Mouse (Mus musculus) CH12.LX (cell line): ENCODE measurements around the gene Mroh8. TPM values are rescaled to one million over a fixed set of nuclear protein-coding genes. Genes with fewer than 3 reads are reported as not detected.

ENCODE experiments used
- DNase-seq: peaks from one replicate; pipeline ENCODE4 v3.0.0-alpha.2; 2013; ENCODE audit errors: extremely low read depth
- H3K27ac ChIP-seq: 2 replicates; pipeline ENCODE4 v1.5.1; 2012; ENCODE audit warnings: low read depth, mild to moderate bottlenecking, control low read depth, moderate library complexity; ENCODE audit not compliant: insufficient read depth
- H3K27me3 ChIP-seq: replicated peaks from 2 replicates; pipeline ENCODE3; 2012; ENCODE audit warnings: inconsistent platforms
- H3K36me3 ChIP-seq, 2 experiments: replicated peaks in 1 of 2; 2 replicates each; pipeline versions ENCODE3 to v1.6.1; 2012; ENCODE audit warnings: inconsistent platforms in 1 of 2, low read length in 1 of 2, mild to moderate bottlenecking in 1 of 2, mixed read lengths in 1 of 2, moderate library complexity in 1 of 2; ENCODE audit not compliant: control insufficient read depth in 1 of 2, insufficient read depth in 1 of 2
- H3K4me1 ChIP-seq, 2 experiments: 2 replicates each; pipeline ENCODE4 v1.6.1; 2012; ENCODE audit warnings: inconsistent platforms in 1 of 2, moderate library complexity in 1 of 2; ENCODE audit not compliant: insufficient read depth in 2 of 2, control insufficient read depth in 1 of 2
- H3K4me2 ChIP-seq: 2 replicates; pipeline ENCODE4 v1.6.1; 2012; ENCODE audit warnings: low read depth, mild to moderate bottlenecking, control low read depth; ENCODE audit not compliant: poor library complexity, insufficient read depth, severe bottlenecking
- H3K4me3 ChIP-seq, 3 experiments: fragments of 150-350 bp in 1 of 3; sonication (generic) in 1 of 3; replicated peaks in 1 of 3; 2 replicates each; pipeline versions ENCODE3 to v1.5.1; 2011 to 2012; ENCODE audit warnings: low read depth in 2 of 3, low read length in 2 of 3, mild to moderate bottlenecking in 2 of 3, moderate library complexity in 2 of 3, control low read depth in 1 of 3, improper control_type of control experiment in 1 of 3, inconsistent platforms in 1 of 3, mixed read lengths in 1 of 3; ENCODE audit not compliant: poor library complexity in 1 of 3
- H3K79me2 ChIP-seq: replicated peaks from 2 replicates; pipeline ENCODE4 v1.6.1; 2012; ENCODE audit warnings: mild to moderate bottlenecking, moderate library complexity; ENCODE audit not compliant: control insufficient read depth, poor library complexity, insufficient read depth, severe bottlenecking; ENCODE audit errors: extremely low read depth
- H3K9ac ChIP-seq: 2 replicates; pipeline ENCODE4 v1.6.1; 2012; ENCODE audit warnings: low read depth, mild to moderate bottlenecking, control low read depth, moderate library complexity; ENCODE audit not compliant: insufficient read depth
- H3K9me3 ChIP-seq: replicated peaks from 2 replicates; pipeline ENCODE3; 2012; ENCODE audit warnings: low read length, inconsistent platforms, mixed read lengths
- CHD2 ChIP-seq: IDR thresholded peaks from 2 replicates; pipeline ENCODE4 v1.6.1; 2011; ENCODE audit warnings: low read length, improper control_type of control experiment
- CTCF ChIP-seq, 2 experiments: IDR thresholded peaks in 1 of 2; conservative IDR thresholded peaks in 1 of 2; 2 replicates each; pipeline ENCODE4 v1.5.1; 2011 to 2012; ENCODE audit warnings: low read depth in 2 of 2, low read length in 2 of 2, improper control_type of control experiment in 1 of 2, inconsistent platforms in 1 of 2, mild to moderate bottlenecking in 1 of 2, moderate library complexity in 1 of 2
- E2F4 ChIP-seq: IDR thresholded peaks from 2 replicates; pipeline ENCODE4 v1.6.1; 2011; ENCODE audit warnings: low read depth, low read length, improper control_type of control experiment; ENCODE audit not compliant: insufficient replicate concordance
- ELF1 ChIP-seq: IDR thresholded peaks from 2 replicates; pipeline ENCODE4 v1.6.1; 2014; ENCODE audit warnings: low read depth, mild to moderate bottlenecking, inconsistent platforms, low read length, improper control_type of control experiment
- ETS1 ChIP-seq: conservative IDR thresholded peaks from 2 replicates; pipeline ENCODE4 v1.6.1; 2012; ENCODE audit warnings: low read depth, mild to moderate bottlenecking, inconsistent platforms, low read length, improper control_type of control experiment, moderate library complexity
- IRF4 ChIP-seq: IDR thresholded peaks from 2 replicates; pipeline ENCODE4 v1.6.1; 2014; ENCODE audit warnings: low read depth, mild to moderate bottlenecking, inconsistent platforms, low read length, improper control_type of control experiment
- JUN ChIP-seq: IDR thresholded peaks from 2 replicates; pipeline ENCODE4 v1.6.1; 2011; ENCODE audit warnings: low read depth, mild to moderate bottlenecking, low read length, improper control_type of control experiment, moderate library complexity; ENCODE audit not compliant: insufficient read depth
- JUND ChIP-seq: conservative IDR thresholded peaks from 2 replicates; pipeline ENCODE4 v1.6.1; 2011; ENCODE audit warnings: low read depth, low read length, improper control_type of control experiment
- KAT2A ChIP-seq: IDR thresholded peaks from 2 replicates; pipeline ENCODE4 v1.6.1; 2012; ENCODE audit warnings: low read length, improper control_type of control experiment, inconsistent platforms; ENCODE audit not compliant: insufficient replicate concordance
- MAFK ChIP-seq: IDR thresholded peaks from 2 replicates; pipeline ENCODE4 v1.6.1; 2011; ENCODE audit warnings: low read length, improper control_type of control experiment; ENCODE audit not compliant: insufficient replicate concordance
- MAX ChIP-seq: IDR thresholded peaks from 2 replicates; pipeline ENCODE4 v1.6.1; 2011; ENCODE audit warnings: low read length, improper control_type of control experiment
- MAZ ChIP-seq: IDR thresholded peaks from 2 replicates; pipeline ENCODE4 v1.6.1; 2012; ENCODE audit warnings: low read depth, mild to moderate bottlenecking, inconsistent platforms, low read length, improper control_type of control experiment, moderate library complexity
- MYC ChIP-seq: IDR thresholded peaks from 2 replicates; pipeline ENCODE4 v1.6.1; 2011; ENCODE audit warnings: low read depth, mild to moderate bottlenecking, improper control_type of control experiment, low read length
- PAX5 ChIP-seq: IDR thresholded peaks from 2 replicates; pipeline ENCODE4 v1.6.1; 2012; ENCODE audit warnings: low read length, inconsistent platforms, mixed read lengths
- POLR2AphosphoS2 ChIP-seq: IDR thresholded peaks from 2 replicates; pipeline ENCODE4 v1.6.1; 2011; ENCODE audit warnings: low read depth, low read length, improper control_type of control experiment
- RCOR1 ChIP-seq: conservative IDR thresholded peaks from 2 replicates; pipeline ENCODE4 v1.6.1; 2012; ENCODE audit warnings: low read depth, mild to moderate bottlenecking, inconsistent platforms, low read length, improper control_type of control experiment
- SIN3A ChIP-seq: IDR thresholded peaks from 2 replicates; pipeline ENCODE4 v1.6.1; 2012; ENCODE audit warnings: low read length, improper control_type of control experiment, inconsistent platforms
- SMC3 ChIP-seq: IDR thresholded peaks from 2 replicates; pipeline ENCODE4 v1.6.1; 2011; ENCODE audit warnings: low read depth, low read length, improper control_type of control experiment
- ZC3H11A ChIP-seq: IDR thresholded peaks from 2 replicates; pipeline ENCODE4 v1.6.1; 2012; ENCODE audit warnings: low read depth, mild to moderate bottlenecking, inconsistent platforms, low read length, improper control_type of control experiment
- ZKSCAN1 ChIP-seq: IDR thresholded peaks from 2 replicates; pipeline ENCODE4 v1.6.1; 2012; ENCODE audit warnings: low read depth, inconsistent platforms, low read length, improper control_type of control experiment, borderline replicate concordance
- ZMIZ1 ChIP-seq: IDR thresholded peaks from 2 replicates; pipeline ENCODE4 v1.6.1; 2012; ENCODE audit warnings: low read depth, mild to moderate bottlenecking, inconsistent platforms, low read length, improper control_type of control experiment
- ZNF384 ChIP-seq: IDR thresholded peaks from 2 replicates; pipeline ENCODE4 v1.6.1; 2012; ENCODE audit warnings: low read depth, low read length, improper control_type of control experiment, inconsistent platforms
- dilution Hi-C: fragments of 300-500 bp; cut with MboI; formaldehyde crosslinking; loops from 2 replicates; pipeline ENCODE4 v1.14.3; 2020; ENCODE audit warnings: low sequenced_read_pairs; ENCODE audit not compliant: extremely low pct_unique_long_range_greater_than_20kb, extremely low pct_ligation_motif_present
- in situ Hi-C: fragments of 300-500 bp; cut with MboI; formaldehyde crosslinking; loops from 3 replicates; pipeline ENCODE4 v1.14.3; 2019; ENCODE audit warnings: low sequenced_read_pairs, low pct_ligation_motif_present, low pct_unique_long_range_greater_than_20kb, mixed read lengths
- polyA plus RNA-seq: library from polyadenylated mRNA; unstranded; fragments of >175 nt; gene quantifications from 2 replicates; pipeline ENCODE4 v1.2.1, GENCODE M21; 2012; ENCODE audit warnings: low read depth; ENCODE audit not compliant: insufficient read length
- total RNA-seq, 2 experiments: library from RNA; depleted of rRNA; stranded (reverse); fragments of 300-350 nt in 1 of 2; fragments of >200 nt in 1 of 2; gene quantifications; 2 replicates each; pipeline ENCODE4 v1.2.3; 2012 to 2014

Gene Mroh8
- total and polyA plus RNA-seq, 3 experiments, result 0.25 to 0.41 TPM; not detected in 1

DNA sequence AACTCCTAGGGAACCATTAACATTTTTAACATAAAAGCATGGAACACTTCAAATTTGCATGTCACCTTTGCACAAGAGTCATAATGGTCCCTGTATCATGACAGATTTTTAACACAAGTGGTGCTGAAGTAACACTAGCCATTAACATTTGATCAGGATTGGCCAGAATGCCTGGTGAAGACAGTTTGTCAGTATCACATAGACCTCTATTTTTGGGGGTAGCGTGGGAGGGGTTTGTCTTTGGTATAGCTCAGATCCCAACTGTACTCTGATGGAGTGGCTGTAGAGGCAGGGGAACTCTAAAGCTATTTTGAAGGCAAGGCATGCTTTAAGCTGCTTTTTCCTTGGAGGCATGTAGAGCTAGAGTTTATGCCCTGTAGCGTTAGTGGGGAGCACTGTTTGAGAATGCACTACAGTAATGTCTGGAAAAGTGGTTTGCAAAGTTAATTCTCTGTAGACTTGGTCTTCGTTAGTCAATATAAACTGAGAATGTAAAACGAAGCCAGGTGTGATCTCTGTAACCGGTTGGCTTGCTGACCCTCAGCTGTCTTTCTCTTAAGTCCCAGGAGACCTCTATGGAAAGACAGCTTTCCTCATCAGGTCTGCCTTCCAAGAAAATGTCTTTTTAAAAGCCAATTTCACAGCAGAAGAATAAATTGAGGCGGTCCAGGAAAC, 31.8 kb upstream of the Mroh8 start:
- H3K27ac ChIP-seq, result no peak overlapping the region
- H3K4me3 ChIP-seq, result no peak overlapping the region
- no peak overlapping the region for H3K4me2 ChIP-seq
- H3K9me3 ChIP-seq, result no peaks in the 10 kb centered on the region
- H3K79me2 ChIP-seq, result peaks cover 2% of the 10 kb centered on the region; the same call in 1 of the 2 replicates
- H3K9ac ChIP-seq, result no peak overlapping the region
- H3K36me3 ChIP-seq, result peaks cover 84 to 97% of the 10 kb centered on the region in 2 experiments
- H3K4me1 ChIP-seq, result no peaks in the 10 kb centered on the region
- no peak for TF ChIP-seq ELF1
- TF ChIP-seq POLR2AphosphoS2, result no peak
- no peak for TF ChIP-seq PAX5
- no peak for TF ChIP-seq MYC
- TF ChIP-seq ZNF384, result no peak
- no peak for TF ChIP-seq JUND
- TF ChIP-seq E2F4, result no peak
- no peak for TF ChIP-seq RCOR1
- no peak for TF ChIP-seq KAT2A
- TF ChIP-seq SMC3, result no peak
- TF ChIP-seq MAX, result no peak
- no peak for TF ChIP-seq MAFK
- no peak for TF ChIP-seq JUN
- TF ChIP-seq SIN3A, result no peak
- H3K27me3 ChIP-seq, result no peaks in the 10 kb centered on the region
- in situ Hi-C loops (no loop called here), dilution Hi-C loops (no loop called here)
- no peak for DNase-seq

DNA sequence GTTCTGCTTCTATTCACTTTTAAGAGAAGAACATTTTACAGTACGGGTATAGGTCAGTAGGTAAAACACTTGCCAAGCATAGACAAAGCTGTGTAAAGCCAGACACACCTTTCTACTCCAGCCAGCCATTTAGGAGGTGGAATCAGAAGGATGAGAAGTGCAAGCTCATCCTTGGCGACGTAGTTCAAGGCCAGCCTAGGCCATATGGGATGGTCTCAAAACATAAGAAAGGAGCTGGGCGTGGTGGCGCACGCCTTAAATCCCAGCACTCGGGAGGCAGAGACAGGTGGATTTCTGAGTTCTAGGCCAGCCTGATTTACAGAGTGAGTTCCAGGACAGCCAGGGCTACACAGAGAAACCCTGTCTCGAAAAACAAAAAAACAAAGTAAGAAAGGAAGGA, 30.3 kb upstream of the Mroh8 start:
- Histone ChIP-seq H3K4me3 (no peak overlapping the region), H3K79me2 (peaks cover 6% of the 10 kb centered on the region; the same call in 1 of the 2 replicates), H3K9me3 (no peaks in the 10 kb centered on the region), H3K27ac (no peak overlapping the region), H3K27me3 (no peaks in the 10 kb centered on the region), H3K4me1 (no peaks in the 10 kb centered on the region), H3K4me2 (no peak overlapping the region), H3K36me3 (peaks cover 80 to 95% of the 10 kb centered on the region in 2 experiments), H3K9ac (no peak overlapping the region)
- in situ Hi-C loops, result no loop called here
- TF ChIP-seq MAFK, result no peak
- no peak for TF ChIP-seq ETS1
- TF ChIP-seq ZC3H11A, result no peak
- no peak for TF ChIP-seq CTCF (conservative IDR thresholded peaks at IDR 0.05 in 1 of 2, IDR thresholded peaks at IDR 0.05 in 1 of 2; ENCODE audit: low read depth in 2 of 2, low read length in 2 of 2)
- TF ChIP-seq SMC3, result no peak
- no peak for TF ChIP-seq IRF4
- TF ChIP-seq ZKSCAN1, result no peak
- TF ChIP-seq E2F4, result no peak
- TF ChIP-seq CHD2, result no peak
- no peak for TF ChIP-seq MAZ
- no peak for TF ChIP-seq ZMIZ1
- dilution Hi-C loops, result no loop called here
- DNase-seq, result no peak
